Mouse (Mus musculus): Measurements from ENCODE around the gene Znhit3.
"Not testable (repeated sequence)": the region's sequence is repeated elsewhere in the genome, so short reads cannot be mapped to it uniquely, and the experiment has no call there.

The Znhit3 gene

DNA sequence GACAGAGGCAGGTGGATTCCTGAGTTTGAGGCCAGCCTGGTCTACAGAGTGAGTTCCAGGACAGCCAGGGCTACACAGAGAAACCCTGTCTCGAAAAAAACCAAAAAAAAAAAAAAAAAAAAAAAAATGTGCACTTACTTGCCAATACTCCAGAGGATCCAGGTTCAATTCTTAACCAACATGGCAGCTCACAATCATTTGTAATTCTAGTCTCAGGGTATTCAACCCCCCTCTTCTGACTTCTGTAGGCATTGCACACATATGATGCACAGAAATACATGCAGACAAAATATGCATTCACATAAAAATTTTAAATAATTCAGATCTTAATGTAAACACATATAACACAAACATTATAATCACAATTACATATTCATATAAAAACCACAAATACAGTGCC is 40.1 kb downstream of the Znhit3 start:
- not testable (repeated sequence) for DNase-seq (ENCODE audit: low spot score)

GRCm38 (mm10) chr11:84873042-84873833 is 42.9 kb downstream of the Znhit3 start:
- DNase-seq (ENCODE audit: low spot score), result no peak

DNA sequence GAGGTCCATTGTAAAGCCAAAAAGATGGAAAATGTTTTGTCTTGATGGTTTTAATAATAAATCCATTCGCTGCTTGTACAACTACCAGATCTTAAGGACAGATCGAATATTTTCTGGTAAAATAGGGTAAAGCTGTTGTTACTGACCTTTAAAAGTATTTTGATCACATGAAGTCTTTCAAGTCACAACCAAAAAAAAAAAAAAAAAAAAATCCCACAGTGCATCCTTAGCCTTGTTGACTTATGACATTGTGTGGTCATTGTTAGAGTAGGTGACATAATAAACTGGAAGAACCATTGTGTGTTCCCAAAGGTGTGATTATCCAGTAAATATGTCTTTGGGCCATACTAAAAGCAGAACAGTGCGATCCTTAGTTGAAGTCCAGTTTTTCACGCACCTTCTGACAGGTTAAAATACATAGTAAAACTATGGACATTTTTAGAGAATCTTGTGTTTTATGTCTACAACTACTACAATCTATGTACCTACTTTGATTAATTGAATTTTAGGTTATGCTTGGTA is 44.6 kb downstream of the Znhit3 start:
- no peak for DNase-seq (ENCODE audit: low spot score)

- DNase-seq (ENCODE audit: low spot score), result no peak
Measured at GRCm38 (mm10) chr11:84871046-84871445, 45.1 kb downstream of the Znhit3 start.

GRCm38 (mm10) chr11:84870337-84871043 is 45.7 kb downstream of the Znhit3 start, which contains the start of gene Ggnbp2:
TSS of gene Ggnbp2 (minus strand) at chr11:84870817.
- peak; percentile 88 for DNase-seq (ENCODE audit: low spot score)

DNA sequence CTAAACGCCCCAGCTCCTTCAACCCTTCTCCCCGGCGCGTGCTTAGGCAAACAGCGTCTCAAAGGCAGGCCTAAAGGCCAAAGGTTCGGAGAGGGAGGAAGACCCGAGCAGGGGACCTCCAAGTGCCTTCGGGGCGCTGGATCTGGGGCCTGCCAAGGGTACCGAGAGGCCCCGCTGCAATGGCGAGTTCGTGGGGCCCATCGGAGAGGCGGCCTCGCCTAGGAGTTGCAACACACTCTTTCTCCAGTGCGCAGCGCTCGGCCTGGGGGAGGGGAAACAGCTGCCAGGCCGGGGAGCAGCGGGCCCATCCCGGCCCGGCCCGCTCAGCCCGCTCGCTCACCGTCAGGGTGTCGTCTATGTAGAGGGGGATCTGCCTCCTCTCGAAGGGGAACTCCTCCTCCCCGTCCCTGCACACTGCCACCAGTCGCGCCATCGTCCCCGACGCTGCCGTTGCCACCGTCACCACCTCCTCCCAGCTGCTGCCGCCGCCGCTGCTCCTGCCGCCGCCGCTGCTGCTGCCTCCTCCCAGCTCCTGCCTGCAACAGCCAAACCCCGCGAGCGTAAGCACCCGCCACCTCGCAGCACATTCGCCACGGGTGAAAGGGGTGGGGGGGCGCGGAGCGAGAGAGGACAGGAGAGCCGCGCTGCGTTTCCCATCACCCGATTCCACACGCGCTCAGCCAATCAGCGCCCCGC is 46.5 kb downstream of the Znhit3 start:
- peak; percentile 90 for DNase-seq (ENCODE audit: low spot score)

- no peak for DNase-seq (ENCODE audit: low spot score)
Measured at GRCm38 (mm10) chr11:84868786-84869259, 47.3 kb downstream of the Znhit3 start.

GRCm38 (mm10) chr11:84867586-84867985 is 48.6 kb downstream of the Znhit3 start:
- no peak for DNase-seq (ENCODE audit: low spot score)

DNA sequence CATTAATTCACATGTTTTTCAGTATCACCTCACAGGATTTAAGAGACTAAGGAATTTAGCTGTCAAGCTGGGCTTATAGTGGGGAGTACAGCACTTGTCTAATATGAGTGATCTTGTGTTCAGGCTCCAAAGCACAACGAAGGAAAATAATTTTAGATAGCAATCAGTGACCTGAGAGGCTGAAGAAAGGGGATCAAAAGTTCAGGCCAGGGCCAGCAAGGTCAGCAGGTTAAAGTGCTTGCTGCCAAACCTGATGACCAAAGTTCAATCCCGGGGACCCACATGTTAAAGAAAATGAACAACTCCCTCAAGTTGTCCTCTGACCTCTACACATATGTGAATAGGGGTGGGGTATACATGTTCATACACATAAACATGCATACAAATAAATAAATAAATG is 50.9 kb downstream of the Znhit3 start:
- no peak for DNase-seq (ENCODE audit: low spot score)

Measured in ovary, postnatal 10 days (tissue).